Mouse (Mus musculus): ENCODE measurements around the gene Dennd5b. TPM values are rescaled to one million over a fixed set of nuclear protein-coding genes. Genes with fewer than 3 reads are reported as not detected.
"Not testable (repeated sequence)": the region's sequence is repeated elsewhere in the genome, so short reads cannot be mapped to it uniquely, and the experiment has no call there.

Dennd5b gene
- polyA plus RNA-seq, 1 experiment from 2014 or later: 6.4 TPM

DNA sequence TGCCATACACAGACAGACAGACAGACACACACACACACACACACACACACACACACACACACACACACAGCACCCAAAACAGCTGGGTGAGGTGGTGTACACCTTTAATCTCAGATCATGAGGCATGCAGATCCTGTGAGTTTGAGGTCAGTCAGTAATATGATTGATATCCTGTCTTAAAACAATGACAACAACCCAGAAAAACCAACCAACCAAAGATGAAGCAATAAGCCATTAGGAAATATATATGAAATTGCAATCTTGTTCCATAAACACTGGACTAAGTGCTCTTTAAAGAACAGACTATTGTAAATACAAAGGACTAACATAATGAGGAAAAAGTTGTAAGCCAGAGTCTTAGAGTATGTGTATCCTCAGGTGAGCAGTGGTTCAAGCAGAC, 70.1 kb downstream of the Dennd5b start:
- DNase-seq (ENCODE audit: low read depth, low spot score): no peak
- no peak for TF ChIP-seq CTCF (IDR thresholded peaks at IDR 0.05)
- no peaks in the 10 kb centered on the region for H3K27me3 ChIP-seq
- POLR2A ChIA-PET: interaction anchor here (0.6 kb wide), 1 partner anchor 233 kb away, joined by 3 read pairs; no protein-coding TSS in a partner anchor
- CTCF ChIA-PET: interaction anchor here (0.9 to 1.3 kb wide), 2 partner anchors 11 to 89 kb away, joined by 3 to 4 read pairs; no protein-coding TSS in a partner anchor
- ATAC-seq: no peak
- in situ Hi-C loops (cut with MboI; ENCODE audit: low pct_unique_long_range_greater_than_20kb): no loop called here

GRCm38 (mm10) chr6:149018431-149018830, 83.0 kb downstream of the Dennd5b start:
- in situ Hi-C loops (cut with MboI; ENCODE audit: low pct_unique_long_range_greater_than_20kb): no loop called here
- ChIA-PET POLR2A (interaction anchor here (2.0 kb wide), 1 partner anchor 10 kb away, joined by 6 read pairs; no protein-coding TSS in a partner anchor), CTCF (interaction anchor here (0.8 kb wide), 1 partner anchor 101 kb away, joined by 4 read pairs; no protein-coding TSS in a partner anchor)
- H3K27me3 ChIP-seq: no peaks in the 10 kb centered on the region
- TF ChIP-seq CTCF (IDR thresholded peaks at IDR 0.05): no peak
- no peak for ATAC-seq
- no peak for DNase-seq (ENCODE audit: low read depth, low spot score)

- CTCF ChIA-PET: interaction anchor here (2.3 kb wide), 1 partner anchor 109 kb away, joined by 11 read pairs; no protein-coding TSS in a partner anchor
- DNase-seq (ENCODE audit: low read depth, low spot score) (no peak), ATAC-seq (no peak)
- peak; percentile 62 for TF ChIP-seq CTCF (IDR thresholded peaks at IDR 0.05)
- H3K27me3 ChIP-seq: no peaks in the 10 kb centered on the region
- POLR2A ChIA-PET: no interaction called here
- in situ Hi-C loops (cut with MboI; ENCODE audit: low pct_unique_long_range_greater_than_20kb): loop anchor here (5.0 kb wide), 1 partner anchor 106 kb away; no protein-coding TSS in a partner anchor
Observed at GRCm38 (mm10) chr6:149010766-149011301, 90.6 kb downstream of the Dennd5b start.

DNA sequence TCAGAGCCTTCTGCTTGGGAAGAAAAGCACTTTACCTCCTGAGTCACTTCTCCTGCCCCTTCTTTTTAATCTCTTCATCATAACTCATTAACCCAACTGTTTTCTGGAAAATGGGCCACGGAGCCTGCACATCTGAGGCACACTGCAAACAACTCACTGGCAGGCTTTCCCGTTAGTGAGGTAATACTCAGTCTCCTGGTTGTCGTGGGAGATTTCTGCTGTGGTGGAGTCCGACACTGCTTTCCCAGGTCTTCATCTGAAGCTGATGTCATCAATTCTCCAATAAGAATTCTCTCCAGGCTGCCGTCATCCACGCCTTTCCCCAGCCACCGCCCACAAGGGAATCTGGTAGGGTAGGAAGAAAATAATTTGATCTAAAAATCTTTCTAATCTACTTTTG, 96.5 kb downstream of the Dennd5b start:
- TF ChIP-seq CTCF (IDR thresholded peaks at IDR 0.05): no peak
- peak; percentile 85 for ATAC-seq
- ChIA-PET POLR2A (no interaction called here), CTCF (interaction anchor here (1.5 kb wide), 1 partner anchor 59 kb away, joined by 3 read pairs; the partner anchor contains the start of gene Sinhcaf)
- in situ Hi-C loops (cut with MboI; ENCODE audit: low pct_unique_long_range_greater_than_20kb): loop anchor here (10.0 kb wide), 1 partner anchor 370 kb away; no protein-coding TSS in a partner anchor
- DNase-seq (ENCODE audit: low read depth, low spot score): peak; percentile 44
- no peaks in the 10 kb centered on the region for H3K27me3 ChIP-seq

DNA sequence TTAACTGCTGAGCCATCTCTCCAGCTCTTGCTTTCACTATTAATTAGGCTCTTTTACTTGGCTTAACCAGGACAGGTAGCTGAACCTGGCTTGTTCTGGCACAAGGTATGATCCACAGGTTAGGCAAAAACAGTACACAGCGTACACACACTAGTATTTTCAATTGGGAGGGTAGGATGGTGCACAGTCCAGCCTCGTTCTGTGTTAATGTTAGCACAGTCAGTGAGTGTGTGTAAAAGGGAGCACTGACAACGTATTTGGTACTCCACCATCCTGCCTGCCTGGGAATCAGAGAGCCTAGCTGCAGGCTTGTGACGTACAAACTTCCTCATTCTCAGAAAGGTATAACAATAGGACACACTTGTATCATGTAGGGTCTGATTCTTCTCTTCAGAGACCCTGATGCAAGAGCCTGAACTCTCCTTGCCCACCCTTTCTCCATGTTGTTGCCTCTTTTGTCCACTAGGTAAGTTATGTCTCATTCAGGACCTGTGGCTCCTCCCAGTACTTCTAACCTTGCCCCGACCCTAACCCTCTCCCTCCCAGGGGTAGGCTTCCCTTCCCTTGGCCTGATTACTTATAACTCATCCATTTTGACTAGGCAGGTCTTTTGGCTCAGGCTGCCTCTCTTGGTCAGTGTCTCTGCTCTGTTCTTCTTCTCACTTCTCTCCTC, 107.0 kb downstream of the Dennd5b start:
- ChIA-PET POLR2A (no interaction called here), CTCF (interaction anchor here (1.1 to 5.5 kb wide), 7 partner anchors 9 to 79 kb away, joined by 3 to 25 read pairs (median 4); no protein-coding TSS in a partner anchor)
- no peak for ATAC-seq
- in situ Hi-C loops (cut with MboI; ENCODE audit: low pct_unique_long_range_greater_than_20kb): loop anchor here (5.0 kb wide), 1 partner anchor 52 kb away; no protein-coding TSS in a partner anchor
- TF ChIP-seq CTCF (IDR thresholded peaks at IDR 0.05): peak; percentile 5
- no peaks in the 10 kb centered on the region for H3K27me3 ChIP-seq
- DNase-seq (ENCODE audit: low read depth, low spot score): no peak

DNA sequence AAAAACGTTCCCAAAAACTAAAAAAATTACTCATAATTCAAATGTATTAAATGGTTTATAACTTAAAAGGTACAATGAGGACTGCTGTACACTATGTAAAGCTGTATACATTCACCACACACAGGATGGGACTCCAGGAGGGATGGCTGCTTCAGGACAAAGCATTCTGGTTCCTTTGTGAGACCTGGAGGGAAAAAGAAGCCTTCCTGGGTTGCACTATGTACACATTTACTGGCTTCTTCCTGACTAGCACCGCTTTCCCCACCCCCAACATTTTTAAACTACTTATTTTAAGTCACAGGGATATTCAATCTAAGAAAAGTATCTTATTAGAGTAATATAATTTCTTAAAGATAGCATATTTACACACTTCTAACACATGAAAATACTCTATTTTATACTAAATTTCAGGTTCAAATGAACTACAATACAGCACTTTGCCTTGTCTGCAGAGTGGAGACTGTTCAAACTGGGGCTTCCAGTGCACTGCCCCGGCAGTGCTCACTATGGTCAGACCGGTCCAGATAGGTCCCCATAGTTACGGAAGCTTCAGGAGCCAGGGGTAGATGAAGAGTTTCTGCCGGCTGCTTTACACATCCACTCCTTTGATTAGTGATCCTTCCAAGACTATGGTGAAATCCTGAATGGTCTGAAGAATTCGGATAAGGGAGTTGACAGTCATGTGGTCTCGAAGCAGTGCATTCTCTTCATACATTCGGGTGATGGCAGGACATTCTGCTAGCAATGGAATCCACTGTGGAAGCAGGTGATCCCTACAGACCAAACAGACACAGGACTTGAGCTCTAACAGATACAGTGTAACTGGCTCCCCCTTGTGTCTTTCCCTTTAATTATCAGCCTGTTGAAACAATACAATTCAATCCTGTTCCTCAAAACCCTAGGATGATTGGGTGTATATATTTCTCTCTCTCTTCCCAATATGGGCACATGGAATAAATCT, 108.1 kb downstream of the Dennd5b start:
- ATAC-seq: peak; percentile 83
- in situ Hi-C loops (cut with MboI; ENCODE audit: low pct_unique_long_range_greater_than_20kb): loop anchor here (5.0 kb wide), 1 partner anchor 51 kb away; no protein-coding TSS in a partner anchor
- ChIA-PET POLR2A (interaction anchor here (1.2 kb wide), 1 partner anchor 47 kb away, joined by 3 read pairs; the partner anchor contains the start of gene Sinhcaf), CTCF (interaction anchor here (1.1 to 5.5 kb wide), 7 partner anchors 10 to 78 kb away, joined by 3 to 25 read pairs (median 4); no protein-coding TSS in a partner anchor)
- no peaks in the 10 kb centered on the region for H3K27me3 ChIP-seq
- DNase-seq (ENCODE audit: low read depth, low spot score): no peak
- peak; percentile 72 for TF ChIP-seq CTCF (IDR thresholded peaks at IDR 0.05)

GRCm38 (mm10) chr6:148992373-148993116, 108.9 kb downstream of the Dennd5b start:
- ATAC-seq: no peak
- ChIA-PET CTCF (interaction anchor here (1.3 to 5.5 kb wide), 4 partner anchors 15 to 43 kb away, joined by 4 to 25 read pairs (median 5); no protein-coding TSS in a partner anchor), POLR2A (interaction anchor here (0.6 to 1.2 kb wide), 3 partner anchors 10 to 55 kb away, joined by 3 to 4 read pairs (median 4); partner anchors contain the start of gene Sinhcaf)
- no peaks in the 10 kb centered on the region for H3K27me3 ChIP-seq
- TF ChIP-seq CTCF (IDR thresholded peaks at IDR 0.05): no peak
- in situ Hi-C loops (cut with MboI; ENCODE audit: low pct_unique_long_range_greater_than_20kb): loop anchor here (5.0 kb wide), 1 partner anchor 50 kb away; no protein-coding TSS in a partner anchor
- no peak for DNase-seq (ENCODE audit: low read depth, low spot score)

- ChIA-PET CTCF (interaction anchor here (1.3 to 5.5 kb wide), 2 partner anchors 18 to 21 kb away, joined by 4 to 25 read pairs; no protein-coding TSS in a partner anchor), POLR2A (interaction anchor here (0.6 to 1.2 kb wide), 3 partner anchors 9 to 54 kb away, joined by 3 to 4 read pairs (median 4); partner anchors contain the start of gene Sinhcaf)
- in situ Hi-C loops (cut with MboI; ENCODE audit: low pct_unique_long_range_greater_than_20kb): loop anchor here (5.0 kb wide), 1 partner anchor 50 kb away; no protein-coding TSS in a partner anchor
- no peaks in the 10 kb centered on the region for H3K27me3 ChIP-seq
- no peak for TF ChIP-seq CTCF (IDR thresholded peaks at IDR 0.05)
- DNase-seq (ENCODE audit: low read depth, low spot score): no peak
- ATAC-seq: no peak
Observed at GRCm38 (mm10) chr6:148991660-148992372, 109.7 kb downstream of the Dennd5b start.

GRCm38 (mm10) chr6:148989792-148990491, 111.5 kb downstream of the Dennd5b start:
- CTCF ChIA-PET: interaction anchor here (1.1 to 5.5 kb wide), 2 partner anchors 16 to 73 kb away, joined by 3 to 25 read pairs; no protein-coding TSS in a partner anchor
- POLR2A ChIA-PET: interaction anchor here (0.6 to 0.9 kb wide), 2 partner anchors 11 to 459 kb away, joined by 3 read pairs; no protein-coding TSS in a partner anchor
- in situ Hi-C loops (cut with MboI; ENCODE audit: low pct_unique_long_range_greater_than_20kb): loop anchor here (5.0 kb wide), 1 partner anchor 48 kb away; no protein-coding TSS in a partner anchor
- not testable (repeated sequence) for H3K27me3 ChIP-seq; ATAC-seq; DNase-seq (ENCODE audit: low read depth, low spot score)
